In the genomic region with DNA sequence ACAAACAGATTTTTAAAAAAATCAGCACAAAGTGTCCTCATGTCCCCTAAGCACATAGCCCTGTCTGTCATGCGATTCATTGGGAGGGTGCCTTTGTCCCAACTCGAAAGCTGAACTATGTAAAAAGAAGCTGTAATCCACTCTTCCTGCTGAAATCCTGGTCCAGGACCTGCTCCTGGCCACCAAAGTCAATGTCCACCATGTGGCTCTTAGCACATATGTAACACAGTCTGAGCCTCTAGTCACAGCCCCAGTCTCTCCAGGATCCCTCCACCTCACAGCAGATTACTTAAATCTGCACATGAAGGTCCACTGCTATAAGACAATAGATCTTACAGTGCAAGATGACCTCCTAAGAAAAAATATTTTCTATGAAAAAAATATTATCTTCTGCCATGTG, we compare ENCODE assay signal across 34 mouse cellular contexts.
"Had no signal": no experiment of that assay in that cellular context is flagged by ENCODE, and none has a peak within 500 bp of the region (broad histone marks: within the 10 kb centered on the region; RNA-seq: fewer than 3 reads in every experiment).

No protein-coding gene starts in this region.

- DNase-seq: heart, postnatal 10 days; heart, postnatal 14 days; heart, postnatal 36 days; heart, postnatal 4 days; kidney, adult 11 months; kidney, adult 18-20 months; kidney, adult 2 months; kidney, adult 8-10 months; kidney, adult 9 months; kidney, postnatal 10 days; kidney, postnatal 14 days; kidney, postnatal 25 days; kidney, postnatal 36 days; kidney, postnatal 4 days; layer of hippocampus, adult 9-11 months; layer of hippocampus, postnatal 36 days had no signal

- H3K4me1 ChIP-seq: heart, embryonic 10.5 days; heart, embryonic 13.5 days; heart, embryonic 15.5 days; hindbrain, embryonic 10.5 days; hindbrain, embryonic 12.5 days; hindbrain, embryonic 13.5 days; hindbrain, embryonic 15.5 days; intestine, embryonic 15.5 days; kidney, embryonic 15.5 days had no signal

- H3K9ac ChIP-seq: heart, embryonic 13.5 days; heart, embryonic 15.5 days; hindbrain, embryonic 12.5 days; hindbrain, embryonic 13.5 days; hindbrain, embryonic 14.5 days; hindbrain, embryonic 15.5 days; intestine, embryonic 15.5 days; kidney, embryonic 15.5 days had no signal

- ATAC-seq: hindbrain, embryonic 16.5 days; hindbrain, postnatal 0 days; inflammation-experienced regulatory T-cells, adult 6 months; intestine, embryonic 15.5 days; intestine, embryonic 16.5 days; intestine, postnatal 0 days had no signal

- H3K9me3 ChIP-seq: heart, embryonic 10.5 days; hindbrain, embryonic 10.5 days; hindbrain, embryonic 12.5 days; hindbrain, embryonic 13.5 days; hindbrain, embryonic 15.5 days; intestine, embryonic 15.5 days; kidney, embryonic 15.5 days had no signal

- H3K36me3 ChIP-seq: heart, embryonic 10.5 days; heart, embryonic 13.5 days; heart, embryonic 15.5 days; hindbrain, embryonic 10.5 days; hindbrain, embryonic 12.5 days; hindbrain, embryonic 13.5 days; hindbrain, embryonic 15.5 days; intestine, embryonic 15.5 days; kidney, embryonic 15.5 days had no signal

- H3K27ac ChIP-seq: heart, embryonic 10.5 days; heart, embryonic 13.5 days; heart, embryonic 15.5 days; hindbrain, embryonic 10.5 days; hindbrain, embryonic 12.5 days; hindbrain, embryonic 13.5 days; hindbrain, embryonic 14.5 days; hindbrain, embryonic 15.5 days; hindbrain, postnatal 0 days; intestine, embryonic 15.5 days; kidney, embryonic 15.5 days; kidney, postnatal 0 days; layer of hippocampus, adult 2 months had no signal

- H3K27me3 ChIP-seq: heart, embryonic 13.5 days; heart, embryonic 15.5 days; hindbrain, embryonic 12.5 days; hindbrain, embryonic 13.5 days; hindbrain, embryonic 15.5 days; intestine, embryonic 15.5 days; kidney, embryonic 15.5 days had no signal

- H3K4me2 ChIP-seq: heart, embryonic 11.5 days; heart, embryonic 13.5 days; heart, embryonic 15.5 days; hindbrain, embryonic 12.5 days; hindbrain, embryonic 13.5 days; hindbrain, embryonic 14.5 days; hindbrain, embryonic 15.5 days; intestine, embryonic 15.5 days; kidney, embryonic 15.5 days had no signal

- H3K4me3 ChIP-seq: heart, embryonic 10.5 days; heart, embryonic 13.5 days; heart, embryonic 15.5 days; hindbrain, embryonic 10.5 days; hindbrain, embryonic 12.5 days; hindbrain, embryonic 13.5 days; hindbrain, embryonic 15.5 days; intestine, embryonic 15.5 days; kidney, embryonic 15.5 days; layer of hippocampus, adult 2 months had no signal
